Mouse (Mus musculus): ENCODE data around the gene Parva.

Parva gene

DNA sequence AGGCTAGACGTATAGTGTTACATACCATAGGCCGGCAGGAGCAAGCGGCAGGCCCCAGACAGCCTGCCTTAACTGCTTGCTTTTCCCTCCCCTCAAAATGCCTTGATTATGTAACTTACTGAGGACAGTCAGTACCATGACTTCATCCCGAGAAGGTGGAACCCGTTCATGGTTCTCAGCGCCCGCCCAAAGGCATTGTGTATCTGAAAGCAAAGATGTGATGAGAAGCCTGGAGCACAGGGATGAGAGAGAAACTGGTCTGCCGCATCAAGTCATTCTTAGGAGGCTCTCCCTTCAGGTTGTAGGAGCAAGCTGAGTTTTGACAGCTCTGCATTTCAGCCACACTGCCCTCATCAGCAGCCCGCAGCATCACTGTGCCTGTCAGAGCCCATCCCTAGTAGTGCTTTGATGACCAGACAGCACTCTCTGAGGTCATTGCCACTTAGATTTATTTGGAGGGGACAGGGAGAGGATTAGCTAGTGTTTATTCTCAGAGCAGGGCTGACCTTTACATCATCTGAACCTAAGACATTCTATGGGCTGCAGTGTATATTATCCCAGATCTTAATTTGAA lies 45.5 kb downstream of the Parva start:
- DNase-seq (ENCODE audit: low spot score): peak; percentile 45

DNA sequence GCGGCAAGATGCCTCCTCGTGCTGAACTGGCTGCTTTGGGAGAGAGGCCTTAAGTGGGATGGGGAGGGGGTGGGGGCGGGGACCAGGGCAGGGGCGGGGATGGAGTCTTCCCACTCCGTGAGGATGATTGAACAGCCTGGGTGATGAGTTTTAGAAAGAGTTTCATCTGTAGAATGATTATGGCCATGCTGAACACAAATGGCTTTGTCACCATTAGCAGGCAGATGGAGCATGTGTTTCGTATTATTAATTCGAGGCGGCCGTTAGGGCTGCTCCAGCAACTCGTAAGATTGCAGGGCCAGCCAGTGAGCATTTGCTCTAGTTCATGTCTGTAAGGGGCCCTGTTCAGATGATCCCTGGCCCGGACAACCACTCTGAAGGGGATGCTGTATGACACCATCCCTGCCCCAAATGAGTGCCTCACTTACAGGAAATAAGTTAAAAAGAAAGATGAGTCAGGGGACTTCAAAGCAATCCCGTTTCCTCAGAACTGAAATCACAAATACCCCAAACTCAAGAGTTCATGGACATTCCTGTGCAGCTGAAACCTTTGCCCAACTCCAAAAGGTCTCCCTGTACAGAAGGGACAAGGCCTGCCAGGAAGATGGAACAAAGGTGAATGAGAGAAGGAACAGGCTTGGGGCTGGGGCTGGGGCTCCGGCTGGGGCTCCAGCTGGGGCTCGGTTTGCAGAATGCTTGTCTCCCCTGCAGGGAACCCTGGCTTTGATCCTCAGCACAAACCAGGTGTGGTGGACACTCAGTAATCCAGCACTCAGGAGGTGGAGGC lies 46.5 kb downstream of the Parva start:
- peak; percentile 52 for DNase-seq (ENCODE audit: low spot score)

GRCm38 (mm10) chr7:112479116-112479515 lies 51.8 kb downstream of the Parva start:
- no peak for DNase-seq (ENCODE audit: low spot score)

GRCm38 (mm10) chr7:112481031-112481430 lies 53.7 kb downstream of the Parva start:
- DNase-seq (ENCODE audit: low spot score): no peak

DNA sequence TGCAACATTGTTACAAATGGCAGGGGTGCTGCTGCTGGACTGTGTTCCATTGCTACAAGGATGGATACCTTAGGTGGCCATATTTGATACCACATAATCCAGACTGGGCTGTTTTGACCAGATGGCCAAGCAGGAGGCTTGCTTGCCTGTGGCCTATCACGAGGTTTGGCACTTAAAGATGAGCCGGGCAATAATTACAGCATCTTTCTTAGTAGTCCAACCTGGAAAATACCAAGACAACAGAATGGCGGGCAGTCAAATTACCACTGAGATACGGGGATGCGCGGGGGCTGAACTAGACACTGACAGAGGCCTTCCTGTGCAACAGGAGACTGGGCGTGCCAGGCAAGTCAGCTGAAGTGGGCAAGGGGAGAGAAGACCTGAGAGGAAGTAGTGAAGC lies 55.3 kb downstream of the Parva start:
- DNase-seq (ENCODE audit: low spot score): no peak

- DNase-seq (ENCODE audit: low spot score): no peak
These were observed 56.1 kb downstream of the Parva start for GRCm38 (mm10) chr7:112483382-112483781.

DNA sequence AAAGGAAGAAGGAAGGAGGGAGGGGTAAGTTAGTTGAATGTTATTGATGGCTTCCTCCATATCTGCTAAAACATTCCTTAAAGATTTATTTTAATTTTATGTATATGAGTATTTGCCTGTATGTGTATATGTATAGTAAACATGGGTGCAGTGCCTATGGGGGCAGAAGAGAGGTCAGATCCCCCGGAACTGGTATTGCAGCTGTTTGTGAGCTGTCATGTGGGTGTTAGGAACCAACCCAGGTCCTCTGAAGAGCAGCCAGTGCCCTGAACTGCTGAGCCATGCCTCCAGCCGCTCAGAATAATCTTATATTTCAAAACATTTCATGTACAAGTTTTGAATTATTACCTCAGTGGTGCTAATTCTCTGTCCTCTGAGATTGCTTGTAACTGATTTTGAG lies 63.5 kb downstream of the Parva start:
- no peak for DNase-seq (ENCODE audit: low spot score)

DNA sequence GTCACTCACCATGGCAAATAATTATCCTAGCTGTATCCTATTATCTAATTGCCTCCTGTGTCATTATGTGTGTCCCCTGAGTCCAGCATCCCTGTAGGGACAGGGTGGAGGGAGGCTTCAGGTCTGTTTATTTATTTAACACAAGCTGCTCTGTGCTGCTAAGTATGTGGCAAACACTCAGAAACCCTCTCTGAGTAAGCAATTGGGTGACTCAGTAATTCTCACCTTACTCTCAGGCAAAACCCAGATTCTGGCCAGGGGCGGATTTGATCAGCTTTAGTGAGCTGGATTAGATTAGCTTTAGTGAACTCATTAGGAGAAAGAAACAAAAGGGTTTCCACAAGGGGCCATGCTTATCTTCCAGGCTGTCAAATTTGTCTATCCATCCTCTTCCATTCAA lies 64.4 kb downstream of the Parva start:
- DNase-seq (ENCODE audit: low spot score): peak; percentile 51

DNA sequence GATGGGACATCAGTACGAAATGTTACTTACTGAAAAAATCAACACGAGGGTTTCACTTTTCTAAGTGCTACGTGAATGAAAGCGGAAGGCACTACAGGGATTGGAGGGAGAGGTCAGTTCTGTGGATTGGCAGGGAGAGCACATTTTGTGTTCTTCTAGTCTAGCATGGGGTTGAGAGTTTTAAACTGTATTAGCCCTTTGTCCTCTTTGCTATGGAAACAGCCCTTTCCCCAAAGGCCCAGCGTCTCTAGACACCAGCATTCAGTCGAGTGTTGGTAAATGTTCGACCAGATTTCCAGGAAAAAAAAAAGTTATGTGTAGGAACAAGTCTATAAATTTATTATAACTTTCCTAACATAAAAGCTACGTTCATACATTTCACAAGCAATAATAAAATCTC lies 68.6 kb downstream of the Parva start:
- no peak for DNase-seq (ENCODE audit: low spot score)

DNA sequence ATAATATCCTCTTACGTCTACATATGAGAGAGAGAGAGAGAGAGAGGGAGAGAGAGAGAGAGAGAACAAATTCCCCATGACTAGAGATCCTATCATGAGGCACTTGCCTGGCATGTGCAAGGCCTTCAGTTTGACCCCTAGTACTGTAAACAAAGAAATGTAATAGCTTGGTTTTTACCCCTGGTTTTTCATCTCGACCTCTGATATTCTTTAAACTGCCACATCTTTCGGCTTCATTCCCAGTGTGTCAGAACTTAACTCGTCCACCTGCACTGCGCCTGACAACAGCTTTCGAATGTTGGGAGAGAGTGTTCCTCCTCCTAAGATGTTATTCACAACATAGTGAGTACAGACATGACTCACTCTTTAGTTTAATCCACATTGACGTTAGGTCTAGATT lies 69.6 kb downstream of the Parva start:
- no peak for DNase-seq (ENCODE audit: low spot score)

DNA sequence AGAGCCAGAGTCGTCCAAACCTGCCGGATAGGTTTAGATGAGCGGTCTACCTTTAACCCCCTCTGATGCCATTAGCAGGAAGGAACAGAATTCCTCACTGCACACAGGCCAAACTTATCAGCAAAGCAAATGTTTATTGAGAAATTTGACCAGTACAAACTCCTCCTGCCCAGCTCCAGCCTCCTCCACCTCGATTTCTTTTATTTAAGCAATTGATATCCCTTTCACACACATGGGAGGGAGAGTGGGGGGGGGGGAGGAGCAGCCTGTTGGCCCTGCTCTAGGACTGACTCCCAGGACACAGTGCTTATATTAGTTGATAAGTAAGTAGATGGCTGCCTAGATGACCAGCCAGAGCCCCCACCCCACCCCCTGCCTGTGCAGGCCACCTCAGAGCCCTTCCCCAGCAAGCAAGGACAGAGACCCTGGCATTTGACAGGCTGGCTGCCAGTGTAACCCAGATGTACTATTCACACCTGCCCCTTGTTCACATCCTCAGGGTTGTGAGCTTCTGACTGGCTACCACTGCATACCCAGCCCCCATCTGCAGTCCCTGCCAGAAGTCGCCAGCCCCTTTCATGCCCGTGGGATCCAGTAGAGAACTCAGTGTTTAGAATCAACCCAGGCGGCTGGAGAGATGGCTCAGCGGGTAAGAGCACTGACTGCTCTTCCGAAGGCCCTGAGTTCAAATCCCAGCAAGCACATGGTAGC lies 71.4 kb downstream of the Parva start:
- no peak for DNase-seq (ENCODE audit: low spot score)

GRCm38 (mm10) chr7:112499453-112500133 lies 72.3 kb downstream of the Parva start:
- DNase-seq (ENCODE audit: low spot score): no peak

DNA sequence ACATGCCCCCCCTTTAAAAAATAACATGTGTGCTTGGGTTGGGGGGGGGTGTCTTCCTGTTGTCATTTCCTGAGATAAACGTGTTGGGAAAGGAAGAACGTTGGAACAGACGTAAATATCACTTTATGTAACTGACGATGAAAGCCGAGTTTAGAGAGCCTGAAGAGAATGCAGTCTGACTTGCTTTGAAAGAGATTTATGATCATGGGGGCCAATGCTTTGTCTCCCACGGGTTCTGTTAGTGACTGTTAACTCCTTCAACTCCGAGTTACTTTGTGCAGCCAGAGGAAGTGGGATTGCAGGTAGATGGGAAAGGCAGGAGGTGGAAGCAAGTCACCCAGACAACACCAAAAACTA lies 72.8 kb downstream of the Parva start:
- no peak for DNase-seq (ENCODE audit: low spot score)

DNA sequence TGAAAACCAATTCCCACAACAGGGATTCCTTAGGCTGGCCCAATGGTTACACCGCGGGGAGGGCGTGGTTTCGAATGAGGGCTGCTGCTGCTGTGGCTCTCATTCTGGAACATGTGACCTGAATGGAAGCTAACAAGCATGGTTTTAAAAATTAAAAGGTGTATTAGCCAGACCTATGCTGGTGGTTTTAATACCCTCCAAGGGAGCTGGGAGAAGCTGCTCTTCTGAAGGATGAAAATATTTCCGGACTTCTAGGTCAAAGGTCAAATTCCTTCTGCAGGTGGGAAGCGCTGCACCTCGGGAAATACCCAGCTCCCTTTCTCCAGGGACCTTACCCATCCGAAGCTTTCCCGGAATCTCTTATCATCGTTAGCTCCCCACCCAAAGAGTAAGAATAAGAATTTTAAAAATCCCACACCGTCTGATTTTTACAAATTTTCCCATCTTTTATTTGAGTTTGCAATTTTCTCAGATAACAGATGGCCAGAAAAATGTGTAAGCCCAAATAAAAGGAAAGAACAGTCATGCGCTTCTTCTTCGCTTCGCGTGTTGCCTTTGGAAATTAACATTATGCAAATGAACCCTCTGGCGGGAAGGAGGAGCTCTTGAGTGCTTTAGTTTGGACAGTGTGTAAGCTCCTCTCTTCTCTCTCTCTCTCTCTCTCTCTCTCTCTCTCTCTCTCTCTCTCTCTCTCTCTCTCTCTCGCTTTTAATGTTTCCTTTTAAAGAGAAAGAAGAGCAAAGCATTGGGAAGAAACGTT lies 74.9 kb downstream of the Parva start:
- DNase-seq (ENCODE audit: low spot score): no peak

DNA sequence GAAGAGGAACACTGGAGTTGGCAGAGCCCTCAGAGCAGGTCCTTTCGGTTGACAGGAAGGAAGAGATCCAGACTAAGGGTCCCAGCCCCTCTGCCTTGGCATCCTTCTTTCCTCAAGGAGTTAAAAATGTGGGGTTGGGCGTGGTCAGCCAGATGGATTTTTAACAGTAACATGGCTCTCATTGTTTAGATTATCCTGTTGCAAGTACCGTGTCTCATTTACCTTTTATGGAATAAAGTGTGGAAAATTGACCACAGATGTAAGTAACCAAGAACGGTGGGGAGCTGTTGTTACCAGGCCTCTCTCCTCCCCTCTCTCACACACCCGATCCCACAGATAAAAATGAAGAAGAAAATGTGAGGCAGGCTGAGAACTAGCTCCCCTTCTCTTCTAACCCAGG lies 75.5 kb downstream of the Parva start:
- DNase-seq (ENCODE audit: low spot score): no peak

DNA sequence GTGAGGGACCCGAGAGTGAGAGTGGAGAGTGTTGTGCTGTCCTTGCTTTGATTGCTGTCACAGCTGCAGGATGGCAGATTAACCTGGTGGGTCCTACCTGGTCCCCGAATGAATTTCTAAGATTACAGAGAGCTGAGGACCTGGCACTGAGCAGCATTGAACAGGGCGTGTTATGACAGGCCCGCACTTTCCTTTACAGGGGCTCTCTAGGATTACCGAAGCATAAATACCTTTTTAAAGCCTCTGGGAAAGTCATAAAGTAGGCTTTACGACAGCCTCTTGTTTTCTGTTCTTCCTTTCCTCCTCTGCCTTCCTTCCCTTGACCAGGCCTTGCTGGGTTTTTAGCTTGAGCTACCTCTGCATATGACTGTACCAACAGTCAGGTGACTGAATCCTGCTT lies 76.1 kb downstream of the Parva start:
- DNase-seq (ENCODE audit: low spot score): no peak

- no peak for DNase-seq (ENCODE audit: low spot score)
These were observed 76.6 kb downstream of the Parva start for GRCm38 (mm10) chr7:112503917-112504316.

DNA sequence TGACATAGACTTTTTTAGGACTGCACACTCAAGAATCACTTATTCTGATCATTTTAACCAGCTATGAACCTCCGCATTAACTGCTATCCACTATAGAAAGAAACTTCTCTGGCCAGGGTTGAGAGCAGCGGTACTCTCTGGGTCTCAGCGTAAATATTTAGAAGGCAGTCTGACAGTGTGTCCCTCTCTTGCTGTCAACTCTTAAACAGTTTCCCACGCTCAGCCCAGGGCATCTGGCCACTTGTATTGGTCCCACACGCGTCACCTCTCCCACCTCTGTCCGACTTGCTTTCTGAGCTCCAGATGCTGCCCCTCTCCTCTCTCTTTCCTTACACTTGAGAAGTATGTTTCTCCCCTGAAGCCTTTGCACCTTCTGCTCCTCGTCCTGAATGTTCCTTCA lies 81.8 kb downstream of the Parva start:
- no peak for DNase-seq (ENCODE audit: low spot score)

- no peak for DNase-seq (ENCODE audit: low spot score)
These were observed 83.2 kb downstream of the Parva start for GRCm38 (mm10) chr7:112510336-112511048.

DNA sequence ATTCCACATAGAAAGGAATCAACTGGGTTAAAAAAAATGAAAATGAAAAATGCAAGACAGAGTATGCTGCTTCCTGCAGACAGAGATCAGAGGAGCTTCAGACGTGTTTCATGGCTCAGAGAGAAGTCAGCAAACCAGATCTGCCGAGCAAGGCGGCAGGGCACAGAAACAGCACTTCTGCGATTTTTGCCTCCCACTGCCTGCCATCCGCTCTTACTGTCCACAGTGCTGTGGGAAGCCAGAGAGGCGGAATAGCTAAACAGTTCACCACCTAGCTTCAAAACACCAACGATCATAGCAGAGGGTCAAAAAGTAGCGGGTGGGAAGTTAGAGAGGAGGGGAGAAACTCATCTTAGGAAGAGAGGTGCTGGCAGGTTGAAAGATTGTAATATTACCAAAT lies 84.0 kb downstream of the Parva start:
- DNase-seq (ENCODE audit: low spot score): no peak

GRCm38 (mm10) chr7:112512257-112512656 lies 85.0 kb downstream of the Parva start:
- DNase-seq (ENCODE audit: low spot score): no peak
